Mouse (Mus musculus) lung, postnatal 0 days (tissue): ENCODE measurements around the gene Hydin.

Source experiments
- CTCF ChIP-seq: IDR thresholded peaks from 2 replicates; pipeline ENCODE4 v1.5.1; 2016; ENCODE audit warnings: antibody characterized with exemption, mild to moderate bottlenecking
- EP300 ChIP-seq: IDR thresholded peaks from 2 replicates; pipeline ENCODE4 v1.6.1; 2016; ENCODE audit warnings: antibody characterized with exemption, mild to moderate bottlenecking, control low read depth

GRCm38 (mm10) chr8:110489344-110489743 is 222.6 kb downstream of the Hydin start:
- TF ChIP-seq EP300 (no peak), CTCF (peak; percentile 63)
